Comparison of ENCODE assay signal across 8 mouse cellular contexts in the genomic region with DNA sequence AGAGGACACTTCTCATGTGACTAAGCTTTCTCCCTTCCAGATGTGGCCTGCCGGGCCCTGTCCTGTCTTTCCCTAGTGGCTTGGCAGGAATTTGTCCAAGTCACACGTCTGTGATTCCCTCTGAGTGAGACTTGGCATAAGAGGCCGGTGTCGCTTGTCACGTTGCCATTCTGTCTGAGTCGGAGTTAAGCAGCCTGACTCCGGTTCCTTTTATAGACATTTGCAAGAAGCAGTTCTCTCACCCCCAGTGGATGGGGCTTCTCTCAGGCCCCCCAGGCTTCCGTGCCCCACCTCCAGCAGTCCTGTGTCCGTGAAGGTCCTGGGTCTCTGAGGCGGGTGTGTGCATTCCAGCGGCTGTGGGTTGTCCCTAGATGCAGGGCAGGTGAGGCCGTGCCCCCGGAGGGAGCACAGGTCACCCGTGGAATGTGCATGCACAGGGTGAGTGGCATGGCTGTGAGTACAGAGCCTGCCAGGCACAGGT. TPM values are rescaled to one million over a fixed set of nuclear protein-coding genes. Genes with fewer than 3 reads are reported as not detected.
DNase-seq lines count a peak whose midpoint lies in the region; ATAC-seq and TF ChIP-seq lines count a peak whose summit lies in the region.

No protein-coding gene starts in this region.

- TF ChIP-seq CTCF in small intestine, adult 2 months (IDR thresholded peaks at IDR 0.05; ENCODE audit: extremely low read depth, insufficient read length, insufficient replicate concordance, low read depth, low read length): no peak

- no peak for TF ChIP-seq POLR2A in small intestine, adult 2 months (IDR thresholded peaks at IDR 0.05; ENCODE audit: low read depth, low read length)

- peak; percentile 91 for DNase-seq in adipocyte (ENCODE audit: low spot score)
- peak; percentile 44 for DNase-seq in cerebellum, adult 9-11 months
- peak; percentile 38 to 52 for DNase-seq in gastrocnemius, postnatal 36 days
- DNase-seq in lung, adult 18-20 months: peak; percentile 68 to 81
- no peak for DNase-seq in urinary bladder, postnatal 4 days (ENCODE audit: low spot score in 2 of 2)
- DNase-seq in thymus, adult 18-20 months: no peak

- intact Hi-C loops in gastrocnemius, postnatal 36 days (cut with DNase I): loop anchor here (5.0 kb wide), 2 partner anchors 36 to 99 kb away; partner anchors contain the start of genes Baiap2l1 and Tecpr1

- no peak overlapping the region for H3K27ac ChIP-seq in intestine, embryonic 15.5 days
- peak overlapping the region; percentile 35; the same call in 1 of the 2 replicates for H3K27ac ChIP-seq in small intestine, adult 2 months (ENCODE audit: insufficient read depth, low read depth, low read length)

- H3K36me3 ChIP-seq in intestine, embryonic 15.5 days: no peaks in the 10 kb centered on the region
- peaks cover 15% of the 10 kb centered on the region for H3K36me3 ChIP-seq in small intestine, adult 2 months (ENCODE audit: control insufficient read depth, insufficient read depth, low read length)

- H3K4me3 ChIP-seq in intestine, embryonic 15.5 days (replicated peaks): peak overlapping the region; percentile 6; the same call in 1 of the 2 replicates
- H3K4me3 ChIP-seq in small intestine, adult 2 months (ENCODE audit: low read depth, low read length): peak overlapping the region; percentile 81

- 30% methylated on average over 14 of the region's 14 CpGs for WGBS in intestine, embryonic 15.5 days
- WGBS in small intestine, adult 2 months: 15% methylated on average over 14 of the region's 14 CpGs

- H3K9me3 ChIP-seq in intestine, embryonic 15.5 days: no peaks in the 10 kb centered on the region

- no peaks in the 10 kb centered on the region for H3K27me3 ChIP-seq in intestine, embryonic 15.5 days (replicated peaks)
- no peaks in the 10 kb centered on the region for H3K27me3 ChIP-seq in small intestine, adult 2 months (ENCODE audit: control insufficient read depth, insufficient read depth, low read length)

- H3K9ac ChIP-seq in intestine, embryonic 15.5 days: peak overlapping the region; percentile 30

- peaks cover 37% of the 10 kb centered on the region for H3K4me1 ChIP-seq in intestine, embryonic 15.5 days (replicated peaks)
- H3K4me1 ChIP-seq in small intestine, adult 2 months (ENCODE audit: control insufficient read depth, insufficient read depth, insufficient read length, low read length): peaks cover 33% of the 10 kb centered on the region

- ATAC-seq in intestine, embryonic 15.5 days: no peak

- H3K4me2 ChIP-seq in intestine, embryonic 15.5 days (replicated peaks): peak overlapping the region; percentile 73

RNA-seq across cellular contexts. Expression of gene Bri3, which starts 13.9 kb away (rescaled TPM):
- 10 to 100 TPM; 33.8 to 35.6 TPM for total RNA-seq in gastrocnemius, postnatal 36 days (2021)
- polyA plus RNA-seq in intestine, embryonic 15.5 days (2015; fragmentation: Nextera tagmentation; extraction: Ambion mirVana): 130 and 133 TPM in 2 replicates
- 60.1 and 154 TPM in 2 replicates for polyA plus RNA-seq in small intestine, adult 2 months (2012; rRNA removed)

RNA-seq across cellular contexts. Expression of gene Tecpr1, which starts 34.8 kb away (rescaled TPM):
- 10 to 100 TPM; 14.0 to 14.2 TPM for total RNA-seq in gastrocnemius, postnatal 36 days (2021)
- polyA plus RNA-seq in intestine, embryonic 15.5 days (2015; fragmentation: Nextera tagmentation; extraction: Ambion mirVana): 17.3 and 19.9 TPM in 2 replicates
- polyA plus RNA-seq in small intestine, adult 2 months (2012; rRNA removed): 16.0 and 29.7 TPM in 2 replicates

Comparison
In these comparisons a context has a peak if more than half of its experiments do, and no peak if none do; other contexts are left out.
1. DNase-seq: peak in adipocyte (single experiment), cerebellum, adult 9-11 months (single experiment), gastrocnemius, postnatal 36 days (2 of 2) and lung, adult 18-20 months (2 of 2); none in urinary bladder, postnatal 4 days (0 of 2) and thymus, adult 18-20 months (0 of 2).